Mouse (Mus musculus) midbrain, embryonic 13.5 days (tissue): ENCODE data around the gene Ajm1. TPM values are rescaled to one million over a fixed set of nuclear protein-coding genes. Genes with fewer than 3 reads are reported as not detected.
"Not testable (repeated sequence)": the region's sequence is repeated elsewhere in the genome, so short reads cannot be mapped to it uniquely, and the experiment has no call there.

ENCODE experiments used
- ATAC-seq: fragments of 200-750 bp; cut with Nextera tagmentation; 2 replicates; pipeline ENCODE4 v1.8.0; 2017; ENCODE audit warnings: mild to moderate bottlenecking, moderate TSS enrichment, moderate library complexity
- H3K27ac ChIP-seq: fragments of 300-500 bp; sonication (generic); 2 replicates; pipeline ENCODE4 v1.5.1; 2015; ENCODE audit warnings: inconsistent platforms, mild to moderate bottlenecking, moderate library complexity
- H3K27me3 ChIP-seq: fragments of 300-500 bp; sonication (generic); 2 replicates; pipeline ENCODE4 v1.6.1; 2015; ENCODE audit warnings: mild to moderate bottlenecking, inconsistent platforms
- H3K36me3 ChIP-seq: fragments of 300-500 bp; sonication (generic); 2 replicates; pipeline ENCODE4 v1.6.1; 2015; ENCODE audit warnings: mild to moderate bottlenecking, inconsistent platforms
- H3K4me1 ChIP-seq: fragments of 300-500 bp; sonication (generic); replicated peaks from 2 replicates; pipeline ENCODE4 v1.6.1; 2015; ENCODE audit warnings: inconsistent platforms
- H3K4me2 ChIP-seq: fragments of 300-500 bp; sonication (generic); replicated peaks from 2 replicates; pipeline ENCODE4 v1.6.1; 2015; ENCODE audit warnings: moderate library complexity, mild to moderate bottlenecking, inconsistent platforms
- H3K4me3 ChIP-seq: fragments of 300-500 bp; sonication (generic); replicated peaks from 2 replicates; pipeline ENCODE4 v1.5.1; 2015; ENCODE audit warnings: mild to moderate bottlenecking, inconsistent platforms
- H3K9ac ChIP-seq: fragments of 300-500 bp; sonication (generic); replicated peaks from 2 replicates; pipeline ENCODE4 v1.6.1; 2015; ENCODE audit warnings: mild to moderate bottlenecking, inconsistent platforms
- H3K9me3 ChIP-seq: fragments of 300-500 bp; sonication (generic); 2 replicates; pipeline ENCODE4 v1.6.1; 2016; ENCODE audit warnings: mild to moderate bottlenecking, inconsistent platforms
- WGBS: fragments of 180-500 bp; shearing (Covaris S2); methylation state at CpG from one replicate; pipeline ENCODE4 v1.1.7; 2015; 5-methylcytosine and 5-hydroxymethylcytosine counted together
- polyA plus RNA-seq: library from polyadenylated mRNA; unstranded; fragments of >200 nt; fragmentation: Nextera tagmentation; extraction: Ambion mirVana; gene quantifications from 2 replicates; pipeline ENCODE4 v1.2.1, GENCODE M21; 2015

The Ajm1 gene
- polyA plus RNA-seq, 1 experiment from 2014 or later, result 5.7 TPM

DNA sequence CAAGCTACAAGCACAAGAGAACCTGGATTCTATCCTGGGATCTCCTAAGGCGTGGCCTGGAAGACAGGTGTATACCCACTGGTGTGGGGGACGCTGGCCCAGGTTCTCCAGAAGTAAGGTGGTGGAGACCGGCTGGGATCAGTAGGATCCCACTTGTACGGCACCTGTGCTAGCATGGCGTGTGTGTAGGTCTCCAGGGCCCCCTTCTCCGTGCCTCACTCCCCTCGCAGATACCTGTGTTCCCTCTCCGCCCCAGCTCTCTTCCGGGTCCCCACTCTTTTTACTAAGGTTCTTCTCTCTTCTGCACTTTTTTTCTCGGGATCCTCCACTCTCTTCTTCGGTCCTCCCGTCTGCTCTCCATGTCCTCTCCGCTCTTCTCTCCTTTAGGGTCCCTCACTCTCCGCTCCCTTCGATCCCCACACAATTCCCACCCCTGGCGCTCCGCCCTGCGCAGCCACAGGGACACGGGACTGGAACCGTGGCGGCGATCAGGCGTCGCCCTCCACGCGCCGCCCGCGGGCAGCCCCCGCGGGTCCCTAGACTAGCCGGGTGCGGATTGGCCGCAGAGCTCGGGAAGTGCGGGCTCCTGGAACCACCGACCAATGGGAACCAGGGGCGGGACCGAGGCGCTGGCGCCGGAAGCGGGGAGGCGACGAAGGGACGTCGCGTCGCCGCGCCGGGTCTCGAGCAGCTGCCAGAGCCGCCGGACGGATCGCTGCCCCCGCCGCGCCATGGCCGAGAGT is 24.2 kb downstream of the Ajm1 start, which contains the start of gene Edf1:
TSS of gene Edf1 (plus strand) at position 627 of the 743 bp plus-strand sequence.
- no peaks in the 10 kb centered on the region for H3K9me3 ChIP-seq
- WGBS, result under 1% methylated on average over 58 of the region's 61 CpGs
- H3K4me3 ChIP-seq, result peak within 1 kb of the TSS; percentile 98
- H3K9ac ChIP-seq, result peak within 1 kb of the TSS; percentile 97
- peaks cover 27% of the 10 kb centered on the region for H3K4me1 ChIP-seq
- H3K27me3 ChIP-seq, result no peaks in the 10 kb centered on the region
- ATAC-seq, result peak; percentile 99
- H3K27ac ChIP-seq, result peak within 1 kb of the TSS; percentile 86
- peak within 1 kb of the TSS; percentile 96 for H3K4me2 ChIP-seq
- peaks cover 25% of the 10 kb centered on the region for H3K36me3 ChIP-seq

DNA sequence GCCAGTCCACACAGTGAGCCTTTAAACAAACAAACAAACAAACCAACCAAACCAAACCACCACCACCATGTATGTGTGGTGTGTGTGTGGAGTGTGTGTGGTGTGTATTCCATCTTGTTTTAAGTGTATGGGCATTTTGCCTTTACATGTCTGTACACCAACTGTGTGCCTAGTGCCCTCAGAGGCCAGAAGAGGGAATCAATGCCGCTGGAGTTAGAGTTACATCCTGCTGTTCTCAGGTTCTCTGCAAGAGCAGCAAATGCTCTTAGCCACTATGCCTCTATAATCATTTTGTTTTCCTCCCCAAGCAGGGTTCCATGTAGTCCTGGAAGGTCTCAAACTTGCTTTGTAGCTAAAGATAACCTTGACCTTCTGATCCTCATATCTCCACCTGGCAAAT is 25.3 kb downstream of the Ajm1 start:
- 52% methylated on average over 1 of the region's 1 CpGs for WGBS
- Histone ChIP-seq H3K9ac (no peak overlapping the region), H3K9me3 (no peaks in the 10 kb centered on the region), H3K27me3 (no peaks in the 10 kb centered on the region), H3K4me1 (peaks cover 27% of the 10 kb centered on the region), H3K27ac (no peak overlapping the region), H3K4me2 (no peak overlapping the region), H3K4me3 (no peak overlapping the region), H3K36me3 (peaks cover 14% of the 10 kb centered on the region)
- ATAC-seq, result no peak

DNA sequence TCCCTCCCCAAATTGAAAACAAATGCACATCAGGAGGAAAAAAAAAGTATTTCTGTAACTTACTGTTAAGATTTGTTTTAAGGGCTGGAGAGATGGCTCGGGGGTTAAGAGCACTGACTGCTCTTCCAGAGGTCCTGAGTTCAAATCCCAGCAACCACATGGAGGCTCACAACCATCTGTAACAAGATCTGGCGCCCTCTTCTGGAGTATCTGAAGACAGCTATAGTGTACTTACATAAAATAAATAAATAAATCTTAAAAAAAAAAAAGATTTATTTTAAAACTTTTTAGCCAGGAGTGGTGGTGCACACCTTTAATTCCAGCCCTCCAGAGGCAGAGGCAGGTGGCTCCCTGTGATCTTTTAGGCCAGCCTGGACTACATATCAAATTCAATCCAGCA is 26.1 kb downstream of the Ajm1 start:
- not testable (repeated sequence) for H3K36me3 ChIP-seq, H3K4me3 ChIP-seq, H3K27me3 ChIP-seq, H3K4me2 ChIP-seq, H3K27ac ChIP-seq, ATAC-seq, H3K9me3 ChIP-seq, H3K9ac ChIP-seq
- WGBS, result 51% methylated on average over 2 of the region's 2 CpGs
- H3K4me1 ChIP-seq, result peaks cover 27% of the 10 kb centered on the region

DNA sequence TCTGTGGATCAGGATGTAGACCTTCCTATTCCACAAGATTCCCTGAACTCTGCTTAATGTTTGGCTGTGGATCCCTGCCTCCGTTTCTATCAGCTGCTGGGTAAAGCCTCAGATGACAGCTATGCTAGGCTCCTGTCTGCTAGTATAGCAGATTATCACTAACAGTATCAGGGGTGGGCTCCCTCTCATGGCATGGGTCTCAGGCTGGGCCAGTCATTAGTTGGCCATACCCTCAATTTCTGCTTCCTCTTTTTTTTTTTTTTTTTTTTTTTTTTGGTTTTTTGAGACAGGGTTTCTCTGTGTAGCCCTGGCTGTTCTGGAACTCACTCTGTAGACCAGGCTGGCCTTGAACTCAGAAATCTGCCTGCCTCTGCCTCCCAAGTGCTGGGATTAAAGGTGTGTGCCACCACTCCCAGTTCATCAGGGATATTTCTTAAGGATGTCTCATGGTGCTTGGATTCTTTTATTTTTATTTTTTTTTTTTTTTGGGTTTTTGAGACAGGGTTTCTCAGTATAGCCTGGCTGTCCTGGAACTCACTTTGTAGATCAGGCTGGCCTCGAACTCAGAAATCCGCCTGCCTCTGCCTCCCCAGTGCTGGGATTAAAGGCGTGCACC is 28.3 kb downstream of the Ajm1 start:
- not testable (repeated sequence) for H3K4me2 ChIP-seq, H3K4me3 ChIP-seq, H3K9me3 ChIP-seq, ATAC-seq, H3K9ac ChIP-seq, H3K27me3 ChIP-seq, H3K36me3 ChIP-seq, H3K27ac ChIP-seq
- H3K4me1 ChIP-seq, result peaks cover 10% of the 10 kb centered on the region
- WGBS, result 92% methylated on average over 4 of the region's 4 CpGs

DNA sequence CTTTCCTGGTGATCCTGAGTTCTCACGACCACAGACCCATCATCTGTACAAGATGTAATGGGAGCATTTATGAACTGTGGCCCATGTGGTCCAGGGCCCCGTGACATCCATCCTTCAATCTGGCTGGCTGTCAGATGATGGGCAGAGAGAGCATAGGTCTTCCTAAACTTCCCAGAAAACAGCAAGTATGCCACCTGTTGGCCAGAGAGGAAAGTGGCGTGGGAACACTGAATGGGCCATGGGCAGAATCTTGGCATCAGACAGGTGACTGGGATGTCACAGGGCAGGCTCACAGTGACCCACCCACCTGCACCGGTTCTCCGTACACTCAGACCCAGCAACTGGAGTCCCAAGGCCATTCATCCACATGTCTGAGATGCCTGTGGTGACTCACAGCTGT is 30.4 kb downstream of the Ajm1 start:
- no peak for ATAC-seq
- no peak overlapping the region for H3K9ac ChIP-seq
- 35% methylated on average over 5 of the region's 5 CpGs for WGBS

DNA sequence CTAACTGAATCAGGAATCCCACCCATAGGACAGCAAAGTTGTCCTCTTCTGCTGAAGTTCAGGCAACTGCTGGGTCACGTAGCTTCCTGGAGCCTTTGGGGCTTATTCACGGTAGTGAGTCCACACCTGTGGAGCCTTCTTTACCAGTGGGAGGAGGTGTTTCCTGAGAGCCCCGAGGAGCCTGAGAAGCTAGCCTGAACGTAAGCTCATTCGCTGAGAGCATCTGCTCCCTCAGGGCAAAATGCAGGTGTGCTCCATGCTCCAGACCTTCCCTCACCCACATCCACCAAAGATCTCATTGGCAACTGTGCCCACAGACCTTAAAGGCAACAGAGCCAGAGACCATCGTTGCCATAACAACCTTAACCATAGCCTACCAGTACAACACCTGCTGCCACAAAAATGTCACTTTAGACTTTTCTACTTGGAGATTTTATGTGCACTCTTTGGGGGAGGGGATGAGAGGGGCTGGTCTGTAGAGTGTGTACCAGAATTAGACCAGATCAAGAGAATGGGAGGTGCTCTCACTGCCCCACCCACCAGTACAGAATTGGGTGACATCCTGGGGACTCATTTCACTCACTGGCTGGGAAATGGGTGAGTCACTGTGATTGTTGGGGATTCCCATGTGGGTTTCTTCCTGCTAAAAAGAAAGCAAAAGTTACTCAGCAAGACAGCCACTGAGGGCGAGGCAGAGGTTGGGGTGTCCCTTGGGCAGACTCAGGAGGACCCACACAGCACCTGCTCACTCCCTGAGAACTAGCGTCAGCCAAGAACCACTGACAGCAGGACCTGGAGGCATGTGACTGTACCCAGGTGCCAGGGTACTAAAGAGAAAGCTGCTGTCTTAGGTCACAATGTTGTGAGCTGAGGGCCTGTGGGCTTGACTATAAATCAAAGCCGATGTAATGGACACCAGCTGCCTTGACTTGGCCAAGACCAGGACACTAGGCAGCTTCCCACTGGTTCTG is 32.3 kb downstream of the Ajm1 start:
- Histone ChIP-seq H3K4me1 (peaks cover 18% of the 10 kb centered on the region), H3K36me3 (no peaks in the 10 kb centered on the region), H3K4me3 (no peak overlapping the region), H3K27me3 (no peaks in the 10 kb centered on the region), H3K9me3 (no peaks in the 10 kb centered on the region), H3K9ac (no peak overlapping the region), H3K4me2 (no peak overlapping the region), H3K27ac (no peak overlapping the region)
- ATAC-seq, result no peak
- WGBS, result 80% methylated on average over 9 of the region's 9 CpGs

More for the DNA sequence above, 30.4 kb downstream of the Ajm1 start:
- no peaks in the 10 kb centered on the region for H3K36me3 ChIP-seq
- H3K9me3 ChIP-seq, result no peaks in the 10 kb centered on the region
- H3K4me3 ChIP-seq, result no peak overlapping the region
- peaks cover 6% of the 10 kb centered on the region for H3K4me1 ChIP-seq
- H3K27me3 ChIP-seq, result no peaks in the 10 kb centered on the region
- no peak overlapping the region for H3K4me2 ChIP-seq
- H3K27ac ChIP-seq, result no peak overlapping the region

DNA sequence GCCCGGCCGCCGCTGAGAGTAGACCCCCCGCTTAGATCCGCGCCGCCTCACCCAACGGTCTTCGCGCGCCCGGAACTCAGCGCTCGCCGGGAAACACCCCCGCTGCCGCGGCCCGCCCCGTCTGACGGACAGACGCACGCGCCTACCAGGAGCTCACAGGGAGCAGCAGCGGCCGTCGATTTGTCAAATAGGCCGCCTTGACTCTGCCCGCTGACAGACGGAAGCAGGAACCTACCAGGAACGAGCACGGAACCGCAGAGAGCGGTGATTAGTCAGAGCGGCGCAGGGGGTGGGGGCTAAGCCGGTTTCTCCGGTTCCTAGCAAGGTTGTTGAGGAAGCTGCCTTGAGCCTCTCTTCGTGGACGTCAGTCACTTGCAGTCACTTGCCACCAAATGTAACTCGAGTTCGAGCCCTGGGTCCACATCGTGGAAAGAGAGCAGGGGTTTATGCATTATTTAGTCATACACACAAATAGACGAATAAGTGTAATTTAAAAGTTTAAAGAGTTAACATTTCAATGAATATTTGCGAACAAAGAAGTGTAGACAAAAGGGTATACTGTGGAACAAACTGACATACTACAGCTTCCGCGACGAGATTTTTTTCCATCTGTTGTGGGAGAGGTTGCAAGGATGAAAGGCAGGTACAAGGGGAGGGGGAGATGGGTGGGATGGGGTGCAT is 34.6 kb downstream of the Ajm1 start, which contains the start of gene Traf2:
TSS of gene Traf2 (minus strand) at position 130 of the 681 bp plus-strand sequence.
- WGBS, result 3% methylated on average over 48 of the region's 48 CpGs
- Histone ChIP-seq H3K27ac (no peak within 1 kb of the TSS), H3K4me2 (peak within 1 kb of the TSS; percentile 81), H3K4me1 (peaks cover 18% of the 10 kb centered on the region), H3K9me3 (no peaks in the 10 kb centered on the region), H3K36me3 (no peaks in the 10 kb centered on the region), H3K27me3 (no peaks in the 10 kb centered on the region), H3K4me3 (peak within 1 kb of the TSS; percentile 65), H3K9ac (peak within 1 kb of the TSS; percentile 76)
- peak; percentile 100 for ATAC-seq

DNA sequence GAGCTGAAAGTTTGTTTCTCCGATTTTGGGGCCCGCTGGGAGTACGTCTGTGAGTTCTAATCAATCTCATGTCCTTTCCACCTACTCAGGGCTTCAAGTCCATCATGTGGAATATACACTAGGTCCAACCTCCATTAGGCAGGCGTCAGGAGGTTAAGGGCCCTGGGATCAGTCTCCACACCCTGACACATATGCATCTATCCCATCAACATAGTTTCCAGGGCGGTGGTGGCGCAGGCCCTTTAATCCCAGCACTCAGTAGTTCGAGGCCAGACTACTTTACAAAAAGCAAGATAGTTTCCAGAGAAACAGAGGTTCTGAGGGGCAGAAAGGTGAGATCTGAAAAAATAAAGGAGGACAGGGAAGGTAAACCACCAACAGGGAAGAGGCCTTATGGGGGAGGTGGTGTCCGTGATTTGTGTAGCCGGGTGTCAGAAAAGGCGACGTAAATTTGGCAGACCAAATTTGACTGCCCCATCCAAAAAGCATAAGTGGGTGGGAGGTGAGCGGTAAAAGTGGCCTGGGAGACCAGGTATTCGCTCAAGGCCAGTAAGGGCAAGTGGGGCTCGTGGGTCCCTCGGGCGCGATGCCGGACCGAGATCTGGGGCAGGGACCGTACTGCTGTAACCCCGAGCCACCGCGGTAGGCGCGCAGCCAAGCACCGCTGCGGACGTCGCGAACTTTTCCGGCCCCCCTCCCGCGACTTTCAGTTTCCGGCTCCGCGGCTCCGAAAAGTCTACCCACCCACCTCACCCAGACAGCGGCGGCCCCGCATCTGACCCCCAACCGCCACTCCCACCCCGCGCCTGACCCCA is 35.4 kb downstream of the Ajm1 start:
- peak; percentile 76 for ATAC-seq
- peak overlapping the region; percentile 65 for H3K4me3 ChIP-seq
- 8% methylated on average over 43 of the region's 43 CpGs for WGBS
- H3K9ac ChIP-seq, result peak overlapping the region; percentile 76
- H3K4me2 ChIP-seq, result peak overlapping the region; percentile 81
- H3K4me1 ChIP-seq, result peaks cover 18% of the 10 kb centered on the region
- no peaks in the 10 kb centered on the region for H3K36me3 ChIP-seq
- H3K9me3 ChIP-seq, result no peaks in the 10 kb centered on the region
- no peak overlapping the region for H3K27ac ChIP-seq
- H3K27me3 ChIP-seq, result no peaks in the 10 kb centered on the region

DNA sequence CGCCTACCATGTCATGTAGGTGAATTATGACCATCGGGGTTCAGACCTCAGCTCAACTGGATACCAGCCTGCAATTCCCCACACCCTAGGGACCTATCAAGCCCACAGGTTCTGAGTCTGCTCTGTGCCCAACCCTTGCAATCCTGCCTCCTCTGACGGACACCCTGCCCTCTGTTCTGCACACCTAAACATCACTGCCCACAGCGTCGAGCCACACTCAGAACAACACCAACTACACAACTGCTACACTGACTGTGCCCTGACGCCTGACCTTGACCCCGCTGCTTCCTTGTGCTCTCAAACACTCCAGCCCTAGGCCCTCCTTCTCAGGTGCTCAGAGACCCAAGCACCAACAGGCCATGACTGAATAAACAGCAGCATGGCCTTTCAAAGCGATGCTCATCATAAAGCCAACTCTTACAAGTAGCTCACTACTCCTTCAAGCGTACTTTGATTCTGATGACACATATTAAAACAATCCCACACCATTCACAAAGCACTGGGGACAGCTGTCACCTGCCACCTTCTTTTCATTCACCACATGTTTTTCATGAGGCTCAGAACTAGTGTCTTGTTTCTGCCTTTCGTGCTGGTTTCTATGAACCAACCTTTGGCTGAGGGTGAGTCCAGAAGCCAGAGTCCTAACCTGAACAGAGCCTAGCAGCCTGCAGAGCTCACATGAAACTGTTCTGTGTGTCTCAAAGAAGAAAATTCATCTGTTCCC is 39.8 kb downstream of the Ajm1 start:
- no peak overlapping the region for H3K9ac ChIP-seq
- H3K27ac ChIP-seq, result no peak overlapping the region
- H3K4me3 ChIP-seq, result no peak overlapping the region
- H3K27me3 ChIP-seq, result no peaks in the 10 kb centered on the region
- 92% methylated on average over 10 of the region's 10 CpGs for WGBS
- H3K4me1 ChIP-seq, result peaks cover 14% of the 10 kb centered on the region
- no peak overlapping the region for H3K4me2 ChIP-seq
- no peak for ATAC-seq
- no peaks in the 10 kb centered on the region for H3K9me3 ChIP-seq
- H3K36me3 ChIP-seq, result peaks cover 12% of the 10 kb centered on the region

DNA sequence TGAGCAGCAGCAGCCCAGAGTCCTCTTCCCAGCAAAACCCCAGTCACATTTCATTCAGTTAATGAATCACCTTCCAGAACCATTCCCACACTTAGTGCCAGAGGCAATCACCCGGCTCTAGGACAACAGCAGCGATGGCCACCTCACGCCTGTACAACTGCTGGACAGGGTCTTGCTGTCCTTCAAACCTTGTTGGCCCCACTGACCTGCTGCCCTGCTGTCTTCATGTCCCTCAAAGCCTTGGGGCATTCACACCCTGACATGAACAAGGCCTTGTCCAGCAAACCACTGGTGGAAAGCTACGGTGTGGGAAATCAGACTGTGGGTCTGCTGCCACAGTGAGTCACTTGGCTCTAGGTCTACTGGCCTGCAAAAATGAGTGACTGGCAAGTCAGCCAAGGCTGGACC is 41.0 kb downstream of the Ajm1 start:
- ATAC-seq, result no peak
- H3K36me3 ChIP-seq, result peaks cover 22% of the 10 kb centered on the region
- H3K4me3 ChIP-seq, result no peak overlapping the region
- no peaks in the 10 kb centered on the region for H3K27me3 ChIP-seq
- no peaks in the 10 kb centered on the region for H3K9me3 ChIP-seq
- WGBS, result 97% methylated on average over 4 of the region's 4 CpGs
- H3K4me1 ChIP-seq, result peaks cover 6% of the 10 kb centered on the region
- H3K4me2 ChIP-seq, result no peak overlapping the region
- no peak overlapping the region for H3K27ac ChIP-seq
- H3K9ac ChIP-seq, result no peak overlapping the region
